Mouse (Mus musculus) MEL (cell line): ENCODE data around the gene Ankrd45. TPM values are rescaled to one million over a fixed set of nuclear protein-coding genes. Genes with fewer than 3 reads are reported as not detected.

Experiments
- DNase-seq: peaks from one replicate; pipeline ENCODE4 v3.0.0; 2011; ENCODE audit warnings: low read depth, low spot score
- H3K27ac ChIP-seq: 2 replicates; pipeline ENCODE4 v1.5.1; 2012; ENCODE audit warnings: low read depth, mild to moderate bottlenecking, control low read depth, low read length, moderate library complexity; ENCODE audit not compliant: control insufficient read depth
- H3K27me3 ChIP-seq, 2 experiments: fragments of 150-350 bp in 1 of 2; sonication (generic) in 1 of 2; 2 replicates each; pipeline ENCODE4 v1.6.1; 2012; ENCODE audit warnings: low read length in 2 of 2, mild to moderate bottlenecking in 2 of 2, improper control_type of control experiment in 1 of 2, moderate library complexity in 1 of 2; ENCODE audit not compliant: insufficient read depth in 2 of 2, control insufficient read depth in 1 of 2
- H3K36me3 ChIP-seq, 2 experiments: 2 replicates each; pipeline ENCODE4 v1.6.1; 2012 to 2014; ENCODE audit warnings: low read length in 2 of 2, improper control_type of control experiment in 1 of 2, inconsistent platforms in 1 of 2, mild to moderate bottlenecking in 1 of 2; ENCODE audit not compliant: insufficient read depth in 2 of 2, control insufficient read depth in 1 of 2
- H3K4me1 ChIP-seq, 2 experiments: fragments of 150-350 bp in 1 of 2; sonication (generic) in 1 of 2; 2 replicates each; pipeline ENCODE4 v1.6.1; 2012; ENCODE audit warnings: low read length in 2 of 2, improper control_type of control experiment in 1 of 2, mild to moderate bottlenecking in 1 of 2; ENCODE audit not compliant: insufficient read depth in 2 of 2, control insufficient read depth in 1 of 2
- H3K4me3 ChIP-seq, 2 experiments: fragments of 150-350 bp in 1 of 2; sonication (generic) in 1 of 2; 2 replicates each; pipeline ENCODE4 v1.5.1; 2012; ENCODE audit warnings: low read depth in 2 of 2, low read length in 2 of 2, mild to moderate bottlenecking in 2 of 2, moderate library complexity in 2 of 2, control low read depth in 1 of 2, improper control_type of control experiment in 1 of 2; ENCODE audit not compliant: control insufficient read depth in 1 of 2, insufficient read depth in 1 of 2
- H3K79me2 ChIP-seq: 2 replicates; pipeline ENCODE4 v1.6.1; 2012; ENCODE audit warnings: mild to moderate bottlenecking, low read length, moderate library complexity; ENCODE audit not compliant: control insufficient read depth, poor library complexity, insufficient read depth
- H3K9ac ChIP-seq: 2 replicates; pipeline ENCODE4 v1.6.1; 2012; ENCODE audit warnings: low read depth, mild to moderate bottlenecking, control low read depth, low read length, moderate library complexity; ENCODE audit not compliant: control insufficient read depth, poor library complexity, severe bottlenecking
- H3K9me3 ChIP-seq: fragments of 150-350 bp; sonication (generic); replicated peaks from 2 replicates; pipeline ENCODE4 v1.6.1; 2012; ENCODE audit warnings: mild to moderate bottlenecking, low read length, improper control_type of control experiment, moderate library complexity; ENCODE audit not compliant: insufficient read depth
- CTCF ChIP-seq, 3 experiments: IDR thresholded peaks in 2 of 3; conservative IDR thresholded peaks in 1 of 3; 2 replicates each; pipeline ENCODE4 v1.5.1; 2011 to 2012; ENCODE audit warnings: low read length in 3 of 3, low read depth in 2 of 3, mild to moderate bottlenecking in 2 of 3, improper control_type of control experiment in 1 of 3, inconsistent platforms in 1 of 3, mixed read lengths in 1 of 3, moderate library complexity in 1 of 3; ENCODE audit not compliant: control insufficient read depth in 1 of 3, insufficient read depth in 1 of 3, poor library complexity in 1 of 3, severe bottlenecking in 1 of 3
- E2F4 ChIP-seq: IDR thresholded peaks from 2 replicates; pipeline ENCODE4 v1.6.1; 2011; ENCODE audit warnings: low read depth, low read length, improper control_type of control experiment, borderline replicate concordance
- ETS1 ChIP-seq: IDR thresholded peaks from 2 replicates; pipeline ENCODE4 v1.6.1; 2012; ENCODE audit warnings: low read depth, mild to moderate bottlenecking, inconsistent platforms, low read length, improper control_type of control experiment, moderate library complexity
- GATA1 ChIP-seq: IDR thresholded peaks from 2 replicates; pipeline ENCODE4 v1.6.1; 2011; ENCODE audit warnings: low read depth, low read length, improper control_type of control experiment
- KAT2A ChIP-seq: conservative IDR thresholded peaks from 2 replicates; pipeline ENCODE4 v1.6.1; 2012; ENCODE audit warnings: low read depth, low read length, improper control_type of control experiment, inconsistent platforms
- MAX ChIP-seq: IDR thresholded peaks from 2 replicates; pipeline ENCODE4 v1.6.1; 2011; ENCODE audit warnings: low read length, improper control_type of control experiment
- MAZ ChIP-seq: IDR thresholded peaks from 2 replicates; pipeline ENCODE4 v1.6.1; 2012; ENCODE audit warnings: low read depth, mild to moderate bottlenecking, inconsistent platforms, low read length, improper control_type of control experiment
- MYC ChIP-seq: IDR thresholded peaks from 2 replicates; pipeline ENCODE4 v1.6.1; 2011; ENCODE audit warnings: low read depth, mild to moderate bottlenecking, low read length, improper control_type of control experiment, moderate library complexity
- NRF1 ChIP-seq: IDR thresholded peaks from 2 replicates; pipeline ENCODE4 v1.6.1; 2014; ENCODE audit warnings: low read depth, mild to moderate bottlenecking, inconsistent platforms, low read length, improper control_type of control experiment, moderate library complexity; ENCODE audit not compliant: poor library complexity, insufficient read depth, severe bottlenecking
- POLR2AphosphoS2 ChIP-seq: IDR thresholded peaks from 2 replicates; pipeline ENCODE4 v1.6.1; 2011; ENCODE audit warnings: low read length, improper control_type of control experiment
- SMC3 ChIP-seq: IDR thresholded peaks from 2 replicates; pipeline ENCODE4 v1.6.1; 2011; ENCODE audit warnings: low read depth, low read length, improper control_type of control experiment
- TBP ChIP-seq: IDR thresholded peaks from 2 replicates; pipeline ENCODE4 v1.8.0; 2011; ENCODE audit warnings: low read depth, low read length, improper control_type of control experiment
- TCF12 ChIP-seq: IDR thresholded peaks from 2 replicates; pipeline ENCODE4 v1.6.1; 2014; ENCODE audit warnings: low read depth, mild to moderate bottlenecking, inconsistent platforms, low read length, improper control_type of control experiment, moderate library complexity
- UBTF ChIP-seq: IDR thresholded peaks from 2 replicates; pipeline ENCODE4 v1.6.1; 2012; ENCODE audit warnings: low read depth, mild to moderate bottlenecking, inconsistent platforms, low read length, improper control_type of control experiment, moderate library complexity, borderline replicate concordance; ENCODE audit not compliant: insufficient read depth
- USF2 ChIP-seq, 2 experiments: IDR thresholded peaks; 2 replicates each; pipeline ENCODE4 v1.6.1; 2011 to 2012; ENCODE audit warnings: improper control_type of control experiment in 2 of 2, low read length in 2 of 2, borderline replicate concordance in 1 of 2, inconsistent platforms in 1 of 2, low read depth in 1 of 2, mild to moderate bottlenecking in 1 of 2; ENCODE audit not compliant: insufficient read depth in 1 of 2
- ZKSCAN1 ChIP-seq: IDR thresholded peaks from 2 replicates; pipeline ENCODE4 v1.6.1; 2012; ENCODE audit warnings: low read depth, mild to moderate bottlenecking, inconsistent platforms, low read length, improper control_type of control experiment, moderate library complexity
- ZNF384 ChIP-seq: IDR thresholded peaks from 2 replicates; pipeline ENCODE4 v1.6.1; 2012; ENCODE audit warnings: low read depth, mild to moderate bottlenecking, inconsistent platforms, low read length, improper control_type of control experiment
- polyA plus RNA-seq, 2 experiments: library from polyadenylated mRNA; stranded (reverse) in 1 of 2; unstranded in 1 of 2; fragments of >175 nt in 1 of 2; fragments of >200 nt in 1 of 2; gene quantifications; 2 replicates each; pipeline versions ENCODE4 v1.2.1 to v1.2.4; 2012; ENCODE audit warnings: low replicate concordance in 2 of 2, low read depth in 1 of 2; ENCODE audit not compliant: insufficient read length in 2 of 2, insufficient read depth in 1 of 2, missing spikeins in 1 of 2
- total RNA-seq: library from RNA; depleted of rRNA; stranded (reverse); fragments of 300-350 nt; gene quantifications from 2 replicates; pipeline ENCODE4 v1.2.3, GENCODE M21; 2012

Gene Ankrd45
- total and polyA plus RNA-seq, 3 experiments: not detected

- no peak overlapping the region for H3K4me3 ChIP-seq
- TF ChIP-seq SMC3: no peak
- TF ChIP-seq MYC: no peak
- TF ChIP-seq TBP: no peak
- TF ChIP-seq KAT2A: no peak
- TF ChIP-seq NRF1: no peak
- TF ChIP-seq CTCF (IDR thresholded peaks at IDR 0.05 in 2 of 3, conservative IDR thresholded peaks at IDR 0.05 in 1 of 3; ENCODE audit: control insufficient read depth in 1 of 3, insufficient read depth in 1 of 3, low read depth in 2 of 3, low read length in 3 of 3, poor library complexity in 1 of 3, severe bottlenecking in 1 of 3): no peak
- TF ChIP-seq ETS1: no peak
- TF ChIP-seq ZNF384: no peak
- no peak for TF ChIP-seq USF2 (IDR thresholded peaks at IDR 0.05; ENCODE audit: borderline replicate concordance in 1 of 2, insufficient read depth in 1 of 2, low read depth in 1 of 2, low read length in 2 of 2)
- no peak for TF ChIP-seq UBTF
- TF ChIP-seq MAX: no peak
- TF ChIP-seq MAZ: no peak
- TF ChIP-seq ZKSCAN1: no peak
- TF ChIP-seq TCF12: no peak
- H3K36me3 ChIP-seq: peaks cover 0 to 1% of the 10 kb centered on the region in 2 experiments; a peak in 3 of 4 replicates
- no peak for DNase-seq
- no peaks in the 10 kb centered on the region for H3K79me2 ChIP-seq
- H3K27ac ChIP-seq: no peak overlapping the region
- H3K27me3 ChIP-seq: no peaks in the 10 kb centered on the region
- H3K4me1 ChIP-seq: no peaks in the 10 kb centered on the region
- no peak overlapping the region for H3K9ac ChIP-seq
- H3K9me3 ChIP-seq: no peaks in the 10 kb centered on the region
Measured at GRCm38 (mm10) chr1:161099721-161100405, 42.6 kb upstream of the Ankrd45 start.

- Histone ChIP-seq H3K9me3 (no peaks in the 10 kb centered on the region), H3K9ac (no peak overlapping the region), H3K36me3 (peaks cover 0 to 1% of the 10 kb centered on the region in 2 experiments; a peak in 3 of 4 replicates), H3K79me2 (no peaks in the 10 kb centered on the region), H3K27me3 (no peaks in the 10 kb centered on the region), H3K4me3 (no peak overlapping the region), H3K4me1 (no peaks in the 10 kb centered on the region), H3K27ac (no peak overlapping the region)
- DNase-seq: peak; percentile 13
- peak; percentile 63 for TF ChIP-seq GATA1
- TF ChIP-seq SMC3: no peak
- TF ChIP-seq TCF12: no peak
- no peak for TF ChIP-seq ETS1
- no peak for TF ChIP-seq POLR2AphosphoS2
- no peak for TF ChIP-seq E2F4
Measured at GRCm38 (mm10) chr1:161103842-161104241, 38.6 kb upstream of the Ankrd45 start.
